Mouse (Mus musculus): ENCODE measurements at regions not wholly inside any gene's neighbourhood (a gene's known extent, or its start where the extent isn't known, plus 50 kb on each side); places are given as distances from the start of the nearest gene placed in this dataset.

GRCm38 (mm10) chr10:124297198-124297677 is 1033.4 kb downstream of the Fam19a2 start:
- no peak for TF ChIP-seq USF1 (IDR thresholded peaks at IDR 0.05; ENCODE audit: low read depth, low read length)
- TF ChIP-seq CTCF (conservative IDR thresholded peaks at IDR 0.05 in 1 of 2, IDR thresholded peaks at IDR 0.05 in 1 of 2; ENCODE audit: low read depth in 2 of 2, low read length in 2 of 2), result no peak
- no peak for TF ChIP-seq ZC3H11A (IDR thresholded peaks at IDR 0.05; ENCODE audit: low read depth, low read length)
- no peak for TF ChIP-seq EP300 (IDR thresholded peaks at IDR 0.05; ENCODE audit: low read length)
- no peak for TF ChIP-seq NELFE (IDR thresholded peaks at IDR 0.05; ENCODE audit: low read depth, low read length)
- no peak for TF ChIP-seq POLR2A (IDR thresholded peaks at IDR 0.05; ENCODE audit: low read depth, low read length)
- TF ChIP-seq TCF12 (IDR thresholded peaks at IDR 0.05; ENCODE audit: low read depth, low read length), result no peak
- TF ChIP-seq ETS1 (conservative IDR thresholded peaks at IDR 0.05; ENCODE audit: low read depth, low read length), result no peak
- TF ChIP-seq MAFK (IDR thresholded peaks at IDR 0.05; ENCODE audit: insufficient replicate concordance, low read length), result no peak
- no peak for TF ChIP-seq IRF4 (IDR thresholded peaks at IDR 0.05; ENCODE audit: low read depth, low read length)
- TF ChIP-seq POLR2AphosphoS2 (IDR thresholded peaks at IDR 0.05; ENCODE audit: low read depth, low read length), result no peak
- TF ChIP-seq MEF2A (IDR thresholded peaks at IDR 0.05; ENCODE audit: borderline replicate concordance, low read depth, low read length), result no peak
- TF ChIP-seq CHD1 (IDR thresholded peaks at IDR 0.05; ENCODE audit: low read depth, low read length), result no peak
